Mouse (Mus musculus): ENCODE measurements around the gene Gm28434.

Gene Gm28434

DNA sequence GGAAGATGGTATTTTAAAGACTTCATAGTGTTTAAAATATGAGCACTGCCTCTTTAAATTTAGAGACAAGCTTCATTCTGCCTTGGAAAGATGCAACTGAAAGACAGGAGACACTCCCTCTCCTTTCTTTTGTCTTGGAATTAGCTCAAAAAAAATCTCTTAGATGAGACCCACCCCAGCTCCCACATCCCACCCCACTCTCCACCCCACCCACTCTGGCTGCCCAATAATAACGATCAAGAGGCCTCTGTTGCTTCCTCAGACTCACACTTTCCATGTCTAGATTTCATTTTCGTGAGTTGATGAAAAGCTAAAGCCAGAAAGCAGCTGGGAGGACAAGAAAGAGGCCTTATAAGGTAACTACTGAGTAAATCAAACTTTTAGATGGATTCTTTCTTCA is at the start of gene Gm28434, which contains the start of gene 2310003L06Rik:
TSS of gene Gm28434 (plus strand) at position 317 of the 400 bp plus-strand sequence.
TSS of gene 2310003L06Rik (plus strand) at position 259 of the 400 bp plus-strand sequence.
- DNase-seq (ENCODE audit: low spot score): no peak

DNA sequence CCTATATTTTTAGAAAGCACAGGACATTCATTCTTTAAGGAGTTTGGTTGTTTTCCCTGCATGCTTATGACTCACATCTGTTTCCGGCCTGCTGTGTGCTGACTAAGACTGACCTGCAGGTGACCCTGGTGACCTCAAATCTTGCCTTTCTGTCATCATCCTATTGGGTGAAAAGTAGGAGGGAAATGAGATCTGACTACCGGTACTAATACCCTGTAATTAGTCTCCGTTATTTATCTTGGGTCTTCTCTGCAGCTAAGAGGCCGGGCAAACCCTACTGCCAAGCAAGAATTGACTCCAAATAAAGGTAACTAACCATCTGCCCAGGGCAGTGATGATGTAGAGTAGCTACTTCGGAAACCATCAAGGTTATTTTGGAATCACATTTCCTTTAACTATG is 43.9 kb upstream of the Gm28434 start, which contains the start of gene Csn3:
TSS of gene Csn3 (plus strand) at position 208 of the 400 bp plus-strand sequence.
- no peak for DNase-seq (ENCODE audit: low spot score)

- DNase-seq (ENCODE audit: low spot score): no peak
These were observed 37.7 kb upstream of the Gm28434 start for GRCm38 (mm10) chr5:87931603-87932002.

DNA sequence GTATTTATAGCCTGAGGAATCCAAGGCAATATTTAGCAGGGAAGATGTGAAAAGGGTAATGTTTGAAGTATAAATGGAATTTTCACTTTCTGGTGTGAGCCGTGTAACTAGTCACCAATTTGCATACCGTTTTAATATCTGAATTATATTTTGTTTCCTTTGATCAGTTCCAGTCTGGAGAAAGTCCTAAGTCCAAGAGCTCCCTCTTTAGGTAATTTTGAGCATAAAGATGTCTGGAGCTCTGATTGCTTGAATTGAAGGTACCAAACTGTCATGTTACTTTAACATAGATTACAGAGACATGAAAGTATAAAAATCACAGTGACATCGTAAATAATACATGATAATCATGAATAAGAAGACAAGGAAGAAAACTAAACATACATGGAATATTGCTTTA is 28.6 kb upstream of the Gm28434 start:
- no peak for DNase-seq (ENCODE audit: low spot score)

- no peak for DNase-seq (ENCODE audit: low spot score)
These were observed 26.8 kb upstream of the Gm28434 start for GRCm38 (mm10) chr5:87942515-87942914.

DNA sequence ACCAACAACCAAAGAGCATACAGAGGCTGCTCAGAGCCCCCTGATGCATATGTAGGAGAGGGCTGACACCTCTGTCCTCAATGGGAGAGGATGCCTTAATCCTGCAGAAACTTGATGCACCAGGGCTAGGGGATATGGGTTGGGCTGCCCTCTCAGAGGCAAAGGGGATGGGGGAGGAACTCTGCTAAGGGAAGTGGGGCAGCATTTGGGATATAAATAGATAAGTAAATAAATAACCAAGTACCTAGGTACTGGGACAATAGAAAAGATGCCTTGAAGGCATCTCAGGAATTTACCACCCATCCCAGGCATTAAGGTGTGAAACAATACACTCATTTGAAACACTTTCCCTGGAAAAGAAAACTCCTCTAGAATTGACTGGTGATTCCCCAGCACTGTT is 17.5 kb upstream of the Gm28434 start:
- DNase-seq (ENCODE audit: low spot score): no peak

- DNase-seq (ENCODE audit: low spot score): no peak
These were observed 9.8 kb downstream of the Gm28434 start, which contains the start of gene Cabs1 for GRCm38 (mm10) chr5:87979139-87979538. Cabs1 (plus strand) TSS chr5:87979439.

- no peak for DNase-seq (ENCODE audit: low spot score)
These were observed 13.3 kb downstream of the Gm28434 start for GRCm38 (mm10) chr5:87982468-87983214.

- DNase-seq (ENCODE audit: low spot score): no peak
These were observed 32.9 kb downstream of the Gm28434 start, which contains the start of gene Smr3a for GRCm38 (mm10) chr5:88002249-88002648. Smr3a (plus strand) TSS chr5:88002549.

GRCm38 (mm10) chr5:88005241-88005640 is 35.9 kb downstream of the Gm28434 start:
- DNase-seq (ENCODE audit: low spot score): no peak

Data from ovary, adult 18-20 months (tissue).